Mouse (Mus musculus) retina, postnatal 7 days (tissue): ENCODE measurements around the gene Evi5l.
"Not testable (repeated sequence)": the region's sequence is repeated elsewhere in the genome, so short reads cannot be mapped to it uniquely, and the experiment has no call there.

Experiments used
- DNase-seq: peaks from one replicate; pipeline ENCODE4 v3.0.0-alpha.2; 2012; ENCODE audit warnings: low read depth, low spot score

Evi5l gene

DNA sequence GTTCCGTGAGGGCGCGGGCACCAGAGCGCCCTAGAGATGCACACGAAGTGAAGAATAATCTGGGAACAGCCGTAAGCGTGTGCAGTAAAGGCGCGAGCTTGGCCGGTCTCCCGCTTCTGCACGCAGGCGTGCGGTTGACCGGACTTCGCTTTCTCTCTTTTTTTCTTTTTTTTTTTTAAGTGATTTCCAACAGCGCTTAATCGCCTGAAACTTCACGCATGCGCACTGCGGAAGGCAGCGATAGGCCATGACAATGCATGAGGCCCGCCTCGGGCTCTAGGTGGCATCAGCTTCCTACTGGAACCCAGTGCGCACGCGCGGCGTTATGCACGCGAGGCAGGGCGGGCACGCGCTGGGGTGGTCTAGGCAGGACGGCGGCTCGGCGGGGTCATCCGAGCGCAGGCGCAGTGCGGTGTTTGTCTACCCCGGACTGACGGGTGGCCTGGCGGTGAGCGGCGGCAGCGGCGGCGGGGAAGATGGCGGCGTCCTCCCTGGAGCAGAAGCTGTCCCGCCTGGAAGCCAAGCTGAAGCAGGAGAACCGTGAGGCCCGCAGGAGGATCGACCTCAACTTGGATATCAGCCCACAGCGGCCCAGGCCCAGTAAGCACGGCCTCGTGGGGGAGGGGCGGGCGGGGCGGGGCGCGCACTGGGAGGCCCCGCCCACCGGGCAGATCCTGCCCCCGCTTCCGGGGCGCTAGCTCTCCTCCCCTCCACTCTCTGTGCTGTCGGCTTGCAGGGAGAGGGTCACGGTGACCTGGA is 72.2 kb downstream of the Evi5l start, which contains the start of the genes Map2k7 and Gm49320:
Gene Map2k7 (plus strand): TSS at position 307 of the 759 bp plus-strand sequence.
Gene Gm49320 (plus strand): TSS at position 432 of the 759 bp plus-strand sequence.
- DNase-seq, result peak; percentile 100

DNA sequence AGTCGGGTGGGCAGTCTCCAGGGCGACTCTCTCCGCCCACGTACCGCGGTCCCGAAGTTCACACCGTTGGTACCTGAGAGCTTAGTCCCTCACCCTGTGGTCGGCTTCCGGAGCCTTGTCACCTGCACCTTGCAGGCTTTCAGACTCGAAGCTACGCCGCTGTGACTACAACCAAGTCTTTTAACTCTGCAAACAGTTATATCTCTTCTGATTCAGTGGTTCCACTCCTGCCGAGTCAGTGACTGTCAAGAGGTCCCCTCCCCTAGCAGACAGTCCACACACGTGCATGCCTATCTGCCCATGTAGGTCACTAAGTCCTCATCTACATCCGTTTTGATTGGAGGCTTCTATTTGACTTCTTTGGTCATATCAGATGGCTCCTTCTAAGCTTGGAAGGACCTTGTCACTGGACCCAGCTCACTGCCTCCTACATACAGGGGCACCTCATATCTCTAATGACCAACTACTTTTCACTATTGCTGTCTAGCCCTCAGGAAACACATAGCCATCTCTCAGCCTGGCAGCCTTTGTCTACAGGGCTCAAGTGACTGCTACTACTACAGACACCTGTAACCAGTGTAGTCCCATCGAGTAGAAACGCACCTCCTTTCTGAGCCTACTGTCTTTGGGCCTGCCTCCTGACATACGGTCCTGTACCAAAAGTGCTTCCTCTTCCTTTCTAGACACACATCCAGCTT is 73.0 kb downstream of the Evi5l start:
- no peak for DNase-seq

DNA sequence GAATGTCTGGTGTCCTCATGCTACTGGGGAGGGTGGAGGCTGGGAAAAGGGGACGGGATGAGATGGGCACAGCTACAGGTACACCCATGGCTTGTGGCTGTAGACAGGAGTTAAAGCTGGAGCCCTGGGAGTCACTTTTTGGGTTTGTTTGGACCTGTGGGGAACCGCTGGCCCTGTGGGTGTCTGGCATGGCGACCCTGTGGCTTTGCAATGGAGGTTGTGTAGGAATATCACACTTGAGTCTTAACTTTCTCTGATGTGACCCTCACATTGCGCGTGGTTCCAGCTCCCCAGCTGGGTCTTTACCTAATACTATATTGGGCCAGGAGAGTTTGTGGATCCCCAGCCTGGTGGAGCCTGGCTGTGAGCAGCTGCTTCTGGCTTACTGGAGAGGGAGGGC is 78.7 kb downstream of the Evi5l start:
- DNase-seq, result no peak

DNA sequence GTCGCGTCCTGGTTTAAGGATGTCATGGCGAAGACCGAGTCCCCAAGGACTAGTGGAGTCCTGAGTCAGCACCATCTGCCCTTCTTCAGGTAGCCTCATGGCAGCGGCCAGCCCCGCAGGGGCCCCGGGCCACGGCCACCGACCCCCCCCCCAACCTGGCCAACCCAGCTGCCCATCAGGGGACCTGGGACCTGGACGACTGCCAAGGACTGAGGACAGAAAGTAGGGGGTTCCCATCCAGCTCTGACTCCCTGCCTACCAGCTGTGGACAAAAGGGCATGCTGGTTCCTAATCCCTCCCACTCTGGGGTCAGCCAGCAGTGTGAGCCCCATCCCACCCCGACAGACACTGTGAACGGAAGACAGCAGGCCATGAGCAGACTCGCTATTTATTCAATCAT is 79.4 kb downstream of the Evi5l start:
- DNase-seq, result no peak

DNA sequence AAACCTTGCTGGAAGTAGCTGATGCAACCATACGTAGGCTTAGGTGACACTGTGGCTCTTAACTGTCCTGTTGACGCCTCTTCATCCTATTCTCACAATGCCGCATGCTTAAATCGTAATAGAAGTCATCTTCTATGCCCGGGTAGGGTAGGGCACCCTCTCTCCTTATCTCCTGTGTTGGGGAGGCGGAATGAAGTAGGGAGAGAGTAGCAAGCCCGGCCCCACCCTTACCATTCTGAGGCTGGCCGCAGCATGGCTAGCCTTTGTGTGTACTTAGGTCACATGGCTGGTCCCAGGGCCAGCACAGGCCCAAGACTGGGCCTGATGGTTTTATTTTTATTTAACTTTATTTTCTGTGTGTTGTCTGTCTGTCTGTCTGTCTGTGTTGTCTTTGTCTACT is 80.9 kb downstream of the Evi5l start:
- DNase-seq, result no peak

DNA sequence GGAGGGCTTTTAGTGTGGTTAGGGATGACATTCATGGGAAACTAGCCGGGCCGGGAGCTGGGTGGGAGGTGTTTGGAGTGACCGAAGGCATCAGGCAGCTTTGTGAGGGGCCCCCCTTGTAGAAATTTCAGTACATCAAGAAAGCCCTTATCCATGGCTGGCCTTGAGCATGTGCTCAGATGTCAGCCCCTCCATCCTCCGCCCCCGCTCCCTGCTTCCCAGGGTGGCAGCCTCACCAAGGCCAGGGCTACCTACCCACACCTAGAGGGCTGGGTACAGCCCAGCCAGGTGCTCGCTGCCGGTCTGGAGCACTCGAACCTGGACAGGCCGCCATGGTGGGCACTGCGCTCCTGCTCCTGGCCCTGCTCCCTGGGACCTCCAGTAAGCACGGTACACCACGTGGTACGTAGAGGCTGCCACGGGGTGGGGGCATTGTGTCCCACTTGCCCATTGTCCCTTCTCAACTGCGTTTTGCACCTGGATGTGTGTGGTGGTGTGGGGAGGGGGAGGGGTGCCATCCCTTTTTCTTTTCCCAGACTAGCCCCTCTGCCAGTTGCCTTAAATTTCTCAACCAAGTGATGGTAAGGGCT is 81.7 kb downstream of the Evi5l start, which contains the start of gene Tgfbr3l:
Gene Tgfbr3l (plus strand): TSS at position 264 of the 590 bp plus-strand sequence.
- DNase-seq, result no peak

DNA sequence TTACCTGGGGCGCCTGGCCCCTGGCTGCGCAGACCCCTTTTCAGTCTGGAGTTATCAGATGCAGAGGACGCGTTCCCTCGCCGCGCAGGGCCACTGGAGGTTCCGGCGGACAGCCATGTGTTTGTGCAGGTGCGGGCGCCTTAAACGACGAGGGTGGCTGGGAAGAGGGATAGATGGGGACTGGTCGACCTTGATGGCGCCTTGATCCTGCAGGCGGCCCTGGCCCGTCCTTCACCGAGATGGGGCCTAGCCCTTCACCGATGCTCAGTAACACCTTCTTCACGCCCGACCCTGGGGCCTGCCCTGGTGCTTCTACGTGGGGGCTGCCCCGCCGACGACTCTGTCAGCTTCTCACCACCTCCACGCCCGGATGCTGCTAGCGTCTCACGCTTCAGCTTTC is 82.8 kb downstream of the Evi5l start:
- DNase-seq, result no peak

DNA sequence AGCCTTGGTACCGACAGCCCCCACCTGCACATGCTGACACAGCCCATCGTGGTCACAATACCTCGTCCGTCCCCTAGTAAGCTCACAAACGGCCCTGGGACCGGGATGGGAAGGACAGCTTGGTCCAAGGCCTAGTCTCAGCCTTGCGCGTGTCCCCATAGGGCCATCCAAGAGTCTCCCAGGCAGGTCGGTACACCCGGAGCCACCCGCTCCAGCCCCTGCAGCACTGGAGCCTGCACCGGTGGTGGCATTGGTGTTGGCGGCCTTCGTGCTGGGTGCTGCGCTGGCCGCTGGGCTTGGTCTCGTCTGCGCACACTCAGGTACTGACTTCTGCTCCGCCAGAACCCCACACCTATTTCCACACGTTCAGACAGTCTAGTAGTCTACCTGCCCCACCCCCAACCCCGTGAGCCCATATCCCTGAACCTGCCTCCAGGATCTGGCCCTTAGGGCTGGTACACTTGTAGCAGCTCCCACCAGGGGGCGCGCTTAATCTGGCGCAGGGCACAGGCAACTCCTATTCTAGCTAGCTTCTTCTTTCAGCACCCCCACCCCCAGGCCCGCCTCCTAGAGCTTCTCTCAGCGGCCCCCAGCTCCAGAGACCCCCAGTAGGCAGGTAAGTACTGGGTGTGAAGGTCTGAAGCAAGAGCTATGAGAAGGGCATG is 84.1 kb downstream of the Evi5l start:
- peak; percentile 67 for DNase-seq

DNA sequence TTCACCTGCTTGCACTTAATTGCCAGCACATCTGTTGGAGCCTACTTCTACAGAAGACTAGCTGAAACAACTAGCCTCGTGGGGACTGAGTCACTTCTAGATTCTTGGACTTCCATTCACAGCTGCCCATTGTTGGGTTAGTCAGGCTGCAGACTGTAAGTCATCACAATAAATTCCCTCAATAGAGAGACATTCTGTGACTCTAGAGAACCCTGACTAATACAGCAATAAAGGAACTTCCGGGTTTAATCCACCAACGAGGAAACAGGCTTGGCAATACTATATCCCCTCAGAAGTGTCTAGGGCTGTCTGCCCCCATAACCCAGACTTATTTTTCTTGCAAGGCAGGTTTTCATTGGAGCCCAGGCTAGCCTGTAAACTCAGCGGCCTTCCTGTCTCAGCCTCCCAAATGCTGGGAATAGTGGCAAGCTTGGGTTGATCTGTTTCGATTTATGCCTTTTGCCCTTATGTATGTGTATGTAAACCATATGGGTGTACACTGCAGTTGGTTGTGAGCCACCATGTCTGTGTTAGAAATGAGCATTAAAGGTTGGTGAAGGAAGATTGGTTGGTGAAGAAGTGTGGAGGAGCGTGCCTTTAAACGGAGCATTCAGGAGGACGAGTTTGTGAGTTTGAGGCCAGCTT is 85.9 kb downstream of the Evi5l start:
- DNase-seq, result no peak

DNA sequence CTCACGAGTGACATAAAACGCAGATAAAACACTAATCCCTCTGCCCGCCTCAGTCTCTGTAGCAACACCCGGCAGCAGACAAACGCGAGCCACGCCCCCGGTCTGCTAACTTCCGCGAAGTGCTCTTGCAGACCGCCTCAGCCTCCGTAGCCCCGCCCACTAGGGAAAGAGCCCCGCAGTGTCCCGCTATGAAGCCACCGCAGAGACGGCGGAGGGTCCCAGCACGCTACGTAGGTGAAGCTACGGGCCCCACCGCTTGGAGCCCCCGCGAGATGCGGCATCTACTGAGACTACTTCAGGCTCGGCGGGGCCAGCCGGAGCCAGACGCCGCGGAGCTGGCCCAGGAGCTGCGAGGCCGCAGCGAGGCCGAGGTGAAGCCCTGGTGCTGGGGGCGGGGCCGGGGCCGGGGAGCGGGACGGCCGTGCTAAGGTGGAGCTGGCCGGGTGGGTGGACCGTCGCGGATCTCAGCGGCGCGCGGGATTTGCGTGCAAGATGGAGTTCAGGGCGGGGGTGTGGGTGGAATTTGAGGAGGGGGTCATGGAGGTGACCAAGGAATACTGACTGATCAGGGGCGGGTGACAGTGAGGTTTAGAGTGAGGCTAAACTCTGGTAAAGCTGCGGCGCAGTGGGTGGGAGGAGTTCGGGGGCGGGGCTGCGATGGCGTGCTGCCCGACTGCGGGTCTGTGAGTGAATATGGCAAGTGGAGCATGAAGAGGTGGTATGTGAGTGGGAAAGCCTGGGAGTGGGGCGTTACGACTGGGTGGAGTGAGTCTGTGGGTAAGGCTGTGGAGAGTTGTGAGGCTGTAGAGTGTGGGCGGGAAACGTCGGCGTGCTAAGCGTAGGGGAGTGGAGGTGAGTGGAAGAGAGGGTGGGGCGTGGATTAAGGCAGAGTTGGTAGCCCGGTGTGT is 86.8 kb downstream of the Evi5l start, which contains the start of gene Snapc2:
Gene Snapc2 (plus strand): TSS at position 147 of the 908 bp plus-strand sequence.
- peak; percentile 94 for DNase-seq

DNA sequence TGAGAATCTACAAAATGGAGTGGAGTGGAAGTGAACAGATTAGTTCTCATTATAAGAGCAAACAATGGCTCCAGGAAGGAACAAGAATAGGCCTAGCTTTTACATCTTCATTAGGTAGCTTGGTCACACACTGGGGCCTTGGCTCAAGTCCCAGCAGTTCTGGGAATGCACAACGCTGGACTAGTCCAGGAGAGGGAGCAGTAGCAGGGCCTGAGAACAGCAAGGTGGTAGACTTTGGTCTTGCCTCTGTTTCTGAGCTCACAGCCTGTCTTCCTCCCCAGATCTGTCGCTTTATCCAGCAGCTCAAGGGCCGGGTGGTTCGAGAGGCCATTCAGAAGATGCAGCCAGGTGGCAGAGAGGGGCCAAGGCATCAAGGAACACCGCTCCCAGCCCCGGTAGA is 87.6 kb downstream of the Evi5l start:
- no peak for DNase-seq

DNA sequence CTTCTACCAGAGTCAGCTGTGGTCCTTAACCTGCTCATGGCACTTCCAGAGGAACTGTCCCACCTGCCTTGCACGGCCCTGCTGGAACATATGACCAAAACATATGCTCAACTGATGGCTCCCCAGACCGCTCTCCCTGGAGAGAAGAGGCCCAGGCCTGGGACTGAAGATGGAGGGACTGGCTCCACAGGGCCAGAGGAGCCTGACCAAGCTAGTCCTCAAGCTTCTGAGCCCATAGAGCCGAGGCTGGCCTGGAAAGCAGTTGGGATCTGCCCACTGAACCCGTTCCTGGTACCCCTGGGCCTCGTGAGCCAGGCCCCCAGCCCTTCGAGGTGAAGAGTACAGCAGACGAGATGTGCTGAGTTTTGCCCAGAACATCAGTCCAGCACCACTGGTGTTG is 89.1 kb downstream of the Evi5l start:
- not testable (repeated sequence) for DNase-seq

DNA sequence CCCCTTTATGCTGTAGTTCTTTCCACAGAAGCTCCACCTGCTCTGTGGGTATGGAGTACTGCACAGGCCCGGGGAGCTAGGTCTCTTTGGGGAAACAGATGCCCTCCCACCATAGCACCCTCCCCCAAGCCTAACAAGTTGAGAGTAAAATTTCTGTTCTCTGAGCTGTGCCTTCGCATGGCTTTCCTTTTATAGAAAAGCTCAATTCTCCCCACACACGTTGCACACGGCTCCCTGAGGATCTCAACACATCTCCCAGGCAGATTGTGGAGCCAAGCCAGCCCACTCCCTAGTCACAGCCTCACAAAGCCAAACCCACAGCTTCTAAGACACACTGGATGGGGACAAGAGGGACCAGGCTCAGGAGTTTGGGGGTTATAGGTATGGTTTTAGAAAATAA is 90.5 kb downstream of the Evi5l start:
- no peak for DNase-seq

DNA sequence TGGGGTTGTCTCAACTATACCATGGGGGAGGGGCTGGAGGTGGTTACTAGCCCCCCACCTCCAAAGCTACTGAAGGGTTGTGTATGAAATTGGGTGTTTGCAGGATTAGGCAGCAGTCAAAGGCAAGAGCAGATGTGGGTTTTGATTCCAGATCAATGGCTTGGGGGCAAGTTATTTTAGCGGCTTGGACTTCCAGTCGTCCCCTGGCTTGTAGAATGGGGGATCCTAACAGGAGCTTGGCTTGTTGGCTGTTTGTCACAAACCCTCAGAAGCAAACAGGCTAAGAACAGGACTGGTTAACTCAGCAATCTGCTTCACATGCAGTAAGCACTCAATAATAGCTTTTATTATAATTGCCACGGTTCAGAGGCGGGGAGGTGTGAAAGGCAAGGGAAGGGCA is 91.0 kb downstream of the Evi5l start:
- no peak for DNase-seq

DNA sequence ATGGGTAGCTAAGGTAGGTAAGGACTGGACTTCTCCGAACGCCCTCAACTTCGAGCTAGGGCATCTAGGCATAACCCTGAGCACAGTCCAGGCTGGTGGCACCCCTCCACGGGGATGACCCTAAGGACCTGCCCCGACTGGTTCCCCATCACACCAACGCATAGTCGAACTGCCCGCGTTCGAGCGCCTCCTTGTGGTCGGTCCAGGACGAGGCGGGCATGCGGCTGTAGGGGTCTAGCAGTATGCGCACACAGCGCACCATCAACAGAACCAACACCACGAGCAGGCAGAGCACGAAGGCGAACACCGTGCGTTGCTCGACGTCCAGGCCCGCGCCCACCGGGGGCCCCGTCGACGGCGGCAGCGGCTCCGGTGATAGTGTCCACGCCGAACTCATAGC is 91.9 kb downstream of the Evi5l start:
- peak; percentile 55 for DNase-seq

DNA sequence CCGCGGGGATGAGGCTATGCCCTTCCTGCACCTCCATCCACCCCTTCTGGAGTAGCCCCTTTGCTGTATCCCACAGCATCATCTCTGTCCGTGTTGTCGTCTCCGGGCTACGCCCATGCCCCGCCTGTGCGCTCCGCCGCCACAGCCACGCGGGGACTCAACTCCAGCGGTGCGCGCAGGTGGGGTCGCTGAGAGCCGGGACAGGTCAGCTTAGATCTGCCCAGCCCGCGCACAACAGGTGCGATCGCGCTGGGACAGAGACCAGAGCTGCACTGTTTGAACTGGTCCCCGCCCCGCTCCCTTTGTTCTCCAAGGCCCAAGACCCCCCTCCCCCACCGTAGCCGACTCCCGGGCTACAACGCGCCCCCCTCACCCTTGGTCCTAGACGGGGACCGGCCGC is 92.3 kb downstream of the Evi5l start:
- DNase-seq, result no peak

DNA sequence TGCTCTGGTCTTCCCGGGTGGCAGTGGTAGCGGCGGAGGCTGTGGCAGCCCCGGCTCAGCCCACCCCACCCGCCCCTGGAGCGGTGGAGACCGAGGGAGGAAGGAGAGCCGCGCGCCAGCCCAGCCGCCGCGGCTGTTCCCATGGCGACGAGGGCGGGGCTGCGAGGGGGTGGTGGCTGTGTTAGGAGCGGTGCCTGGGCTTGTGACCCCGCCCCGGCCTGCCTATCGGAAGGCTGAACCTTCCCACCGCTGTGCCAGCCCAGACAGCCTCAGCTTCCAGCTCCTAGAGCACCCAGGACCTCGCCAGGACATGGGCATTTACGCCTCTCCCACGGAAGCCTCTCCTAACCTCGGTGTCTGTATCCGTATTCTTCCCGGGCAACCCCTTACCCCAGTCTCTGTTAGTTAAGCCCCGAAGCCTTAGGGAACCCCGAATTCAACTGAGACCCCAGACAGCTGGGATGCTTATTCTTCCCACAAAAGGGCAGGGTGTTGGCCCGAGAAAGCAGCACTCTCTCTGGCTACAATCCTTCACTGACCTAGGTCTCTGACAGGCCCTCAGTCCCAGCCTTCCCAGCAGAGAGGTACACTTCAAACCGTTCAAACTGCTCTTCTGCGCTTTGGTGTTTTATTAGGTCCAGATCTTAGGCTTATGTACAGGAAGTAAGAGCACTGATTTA is 92.9 kb downstream of the Evi5l start, which contains the start of gene Ctxn1:
Gene Ctxn1 (minus strand): TSS at position 150 of the 680 bp plus-strand sequence.
- DNase-seq, result peak; percentile 82

DNA sequence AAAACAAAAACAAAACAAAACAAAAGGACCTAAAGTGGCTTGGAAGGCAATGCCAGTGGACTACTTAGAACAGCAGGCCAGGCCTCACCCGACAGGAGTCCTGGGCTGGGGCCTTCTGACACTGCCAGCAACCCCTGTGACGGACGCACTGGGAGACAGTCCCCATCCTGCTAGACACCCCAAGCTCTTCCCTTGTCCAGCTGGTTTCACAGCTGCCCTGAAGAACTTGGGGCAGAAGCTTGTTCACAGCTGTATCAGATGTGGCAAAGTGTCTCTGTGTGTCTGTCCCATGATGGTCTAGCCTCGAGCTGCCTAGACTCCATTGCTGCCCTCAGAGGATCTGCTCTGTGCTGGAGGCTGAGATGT is 93.4 kb downstream of the Evi5l start:
- no peak for DNase-seq
